Mouse (Mus musculus): ENCODE measurements at regions not wholly inside any gene's neighbourhood (a gene's known extent, or its start where the extent isn't known, plus 50 kb on each side); places are given as distances from the start of the nearest gene placed in this dataset.

DNA sequence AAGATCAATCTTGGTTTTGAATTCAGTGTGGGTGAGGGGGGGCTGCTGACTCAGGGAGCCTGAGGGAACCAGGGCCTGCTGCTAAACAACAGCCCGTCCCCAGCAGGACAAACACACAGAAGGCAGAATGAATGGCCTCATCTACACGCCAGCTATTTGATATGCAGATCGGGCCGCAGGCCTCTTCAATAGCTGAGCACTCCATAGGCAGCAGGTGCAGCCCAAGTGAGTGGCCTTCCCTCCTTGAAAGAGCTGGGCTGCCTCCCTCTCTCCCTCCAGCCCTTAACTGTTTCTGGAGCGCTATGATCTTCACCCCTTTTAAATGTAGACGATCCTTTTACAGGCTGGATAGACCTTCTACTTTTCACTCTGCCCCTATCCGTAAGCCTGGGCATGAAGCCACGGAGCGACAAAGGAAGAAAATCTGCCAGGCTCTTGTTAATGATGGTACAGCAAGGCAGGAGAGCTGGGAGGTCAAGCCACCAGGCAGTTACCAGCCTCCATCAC is 277.3 kb downstream of the Sox11 start:
- TF ChIP-seq CTCF (IDR thresholded peaks at IDR 0.05; ENCODE audit: insufficient read depth, low read length) (no peak), POLR2A (IDR thresholded peaks at IDR 0.05; ENCODE audit: borderline replicate concordance, extremely low read depth, low read depth, low read length) (no peak)

Measured in lung, adult 2 months (tissue).